Mouse (Mus musculus) spleen, adult 12 weeks (tissue): ENCODE data around the gene Il2rb.

Experiments used
- DNase-seq: peaks from one replicate; pipeline ENCODE4 v3.0.0; 2022; ENCODE audit warnings: low spot score

Gene Il2rb

DNA sequence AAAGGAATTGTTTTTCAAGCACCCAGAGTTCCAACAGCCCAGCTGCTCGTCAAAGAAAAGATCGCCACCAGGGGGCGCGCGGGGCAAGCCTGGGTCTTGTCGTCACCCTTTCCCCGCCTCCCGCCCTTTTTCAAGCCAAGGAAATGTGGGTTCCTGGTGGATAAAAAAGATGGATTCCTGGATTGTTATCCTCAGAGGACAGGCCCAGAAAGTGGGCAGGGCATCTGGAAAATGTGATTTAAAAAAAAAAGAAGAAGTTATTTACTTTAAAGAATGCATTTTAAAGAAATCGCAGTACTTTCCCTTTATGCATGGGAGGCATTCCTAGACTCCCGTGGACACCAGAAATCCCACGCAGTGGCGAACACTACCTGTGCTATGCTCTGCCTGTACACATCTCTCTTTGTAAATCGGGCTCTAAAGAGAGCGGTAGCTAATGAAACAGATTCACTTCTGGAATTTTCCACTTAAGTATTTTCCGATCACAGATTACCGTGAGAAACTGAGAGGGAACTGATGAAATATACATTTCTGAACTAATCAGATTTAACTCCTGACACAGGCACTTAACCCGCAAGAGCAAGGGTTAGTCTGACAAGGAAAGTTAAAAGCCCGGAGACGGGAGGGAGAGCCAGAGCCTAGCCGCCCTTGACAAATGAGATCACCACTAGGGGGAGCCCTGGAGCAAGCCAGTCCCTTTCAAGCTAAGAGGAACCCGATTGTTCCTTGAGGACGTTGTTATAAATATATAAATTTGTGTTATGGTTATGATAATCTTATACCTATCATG lies 47.1 kb downstream of the Il2rb start:
- DNase-seq = peak; percentile 85

DNA sequence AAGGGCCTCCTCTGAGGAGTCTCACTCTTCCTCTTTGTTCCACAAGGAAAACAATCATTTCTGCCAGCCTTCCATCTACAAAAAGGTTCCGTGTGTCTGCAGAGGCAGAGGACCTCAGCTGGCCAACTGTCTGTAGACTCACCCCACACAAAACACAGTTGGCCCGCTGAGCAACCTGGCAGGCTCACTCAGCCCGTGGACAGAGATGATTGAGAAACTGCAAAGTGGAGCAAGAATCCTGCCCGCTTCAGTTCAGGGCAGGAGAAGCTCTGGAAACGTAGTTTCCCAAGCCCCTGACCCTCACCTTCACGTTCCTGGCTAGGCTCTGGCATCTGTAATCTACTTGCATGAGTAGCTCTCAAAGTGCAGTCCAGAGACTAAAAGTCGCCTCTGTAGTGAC lies 48.0 kb downstream of the Il2rb start:
- no peak for DNase-seq

DNA sequence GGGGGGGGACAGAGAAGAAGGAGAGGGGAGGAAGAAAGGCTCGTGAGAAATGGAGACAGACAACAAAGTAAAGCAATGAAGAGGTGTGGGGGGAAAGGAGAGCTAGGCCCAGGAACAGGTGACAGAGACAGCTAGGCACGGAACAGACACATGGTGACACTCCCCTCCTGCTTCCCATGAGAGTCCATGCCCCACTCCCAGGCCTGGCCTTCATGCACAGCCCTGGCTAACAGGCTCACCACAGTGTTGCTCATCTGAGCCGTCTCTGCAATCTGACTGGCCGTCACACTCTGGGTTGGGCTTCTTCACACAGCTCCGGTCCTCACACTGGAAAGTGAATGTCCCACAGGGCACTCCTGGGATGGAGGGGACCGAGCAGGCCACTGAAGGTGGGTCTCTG lies 51.2 kb downstream of the Il2rb start:
- no peak for DNase-seq

GRCm38 (mm10) chr15:78442231-78442630 lies 52.8 kb downstream of the Il2rb start:
- DNase-seq = no peak

DNA sequence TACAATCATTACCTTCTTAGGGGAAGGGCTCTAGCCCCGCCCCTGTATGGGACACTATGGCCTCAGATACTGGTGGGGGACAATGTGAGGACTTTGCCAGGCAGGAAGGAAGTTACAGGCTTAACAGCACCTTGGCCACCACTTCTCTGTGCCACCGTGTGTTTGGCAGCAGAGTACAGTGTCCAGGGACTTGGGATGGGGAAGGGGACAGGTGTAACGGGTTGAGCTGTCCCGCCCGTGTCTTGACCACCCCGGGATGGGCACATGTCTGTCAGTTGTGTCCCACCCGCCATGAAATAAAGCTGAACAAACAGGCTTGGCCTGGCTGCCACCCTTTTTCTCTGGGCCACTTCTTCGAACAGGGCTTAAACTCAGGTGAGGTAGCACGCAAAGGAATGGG lies 56.1 kb downstream of the Il2rb start:
- DNase-seq = no peak

DNA sequence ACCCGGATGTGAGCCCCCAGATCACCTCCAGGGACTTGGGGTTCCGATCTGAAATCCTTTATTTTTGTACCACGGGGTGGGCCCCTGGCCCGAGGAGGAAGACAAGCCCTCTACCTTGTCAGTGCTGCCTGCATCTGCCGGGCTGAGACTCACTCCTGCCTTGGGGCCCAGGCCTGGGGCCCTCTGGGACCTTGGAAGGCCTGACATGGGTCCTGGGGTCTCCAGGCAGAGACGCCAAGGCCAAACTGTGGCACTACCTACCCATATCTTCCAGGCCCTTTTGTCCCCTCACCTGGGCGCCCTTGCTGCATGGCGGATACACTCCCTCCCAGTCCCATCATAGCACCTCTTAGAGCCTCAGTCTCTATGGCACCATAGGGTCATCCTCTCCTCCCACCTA lies 56.6 kb downstream of the Il2rb start:
- no peak for DNase-seq

DNA sequence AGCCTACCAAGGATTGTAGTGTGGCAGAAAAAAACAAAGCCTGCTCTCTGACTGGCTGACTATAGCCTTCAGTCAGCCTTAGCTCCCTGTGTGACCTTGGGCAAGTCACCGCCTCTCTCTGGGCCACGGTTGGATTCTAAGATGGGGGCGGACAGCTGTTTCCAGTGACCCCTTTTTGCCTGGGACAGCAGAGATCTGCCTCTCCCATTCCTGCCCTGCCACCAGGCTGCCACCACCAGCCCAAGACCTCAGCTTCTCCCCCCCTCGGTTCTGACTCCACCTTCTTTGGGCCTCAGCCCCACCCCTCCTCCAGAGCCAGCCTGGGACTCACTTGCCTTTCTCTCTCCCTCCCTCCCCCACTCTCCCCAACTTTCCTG lies 57.1 kb downstream of the Il2rb start:
- no peak for DNase-seq

DNA sequence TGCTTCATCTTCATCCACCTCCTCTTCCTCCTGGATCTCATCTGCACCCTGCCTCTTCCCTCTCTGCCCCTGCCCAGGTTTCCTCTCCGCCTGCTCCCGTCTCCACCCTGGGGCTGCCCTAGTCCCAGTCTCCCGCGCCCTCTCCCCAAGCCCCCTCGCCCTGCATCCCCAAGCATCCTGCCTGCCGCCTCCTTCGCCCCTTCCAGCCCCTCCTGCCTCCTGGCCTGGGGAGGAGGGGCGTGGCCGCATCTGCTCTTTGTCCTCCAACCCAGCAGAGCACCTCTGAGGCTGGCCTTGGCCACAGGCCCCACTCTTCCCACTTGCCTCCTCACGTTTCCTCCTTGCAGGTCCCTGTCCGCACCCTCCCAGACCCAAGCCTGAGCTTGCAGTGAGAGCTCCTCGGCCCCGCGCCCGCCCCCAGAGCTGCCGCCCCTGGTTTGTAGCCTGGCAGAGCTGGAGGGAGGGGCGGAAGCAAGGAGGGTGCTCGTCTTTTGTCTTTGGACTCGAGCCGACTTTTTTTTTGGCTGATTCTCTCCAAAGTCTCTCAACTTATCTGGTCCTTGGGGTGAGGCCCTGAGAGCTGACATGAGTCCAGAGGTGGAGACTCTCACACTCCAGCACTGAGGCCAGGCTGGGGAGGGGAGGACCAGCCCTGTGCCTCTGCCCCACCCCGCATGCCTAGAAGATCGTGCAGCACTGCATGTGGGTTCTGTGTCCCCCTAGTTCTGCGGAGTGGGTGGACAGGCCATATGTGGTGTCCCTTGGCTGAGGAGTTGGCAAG lies 57.6 kb downstream of the Il2rb start:
- no peak for DNase-seq

DNA sequence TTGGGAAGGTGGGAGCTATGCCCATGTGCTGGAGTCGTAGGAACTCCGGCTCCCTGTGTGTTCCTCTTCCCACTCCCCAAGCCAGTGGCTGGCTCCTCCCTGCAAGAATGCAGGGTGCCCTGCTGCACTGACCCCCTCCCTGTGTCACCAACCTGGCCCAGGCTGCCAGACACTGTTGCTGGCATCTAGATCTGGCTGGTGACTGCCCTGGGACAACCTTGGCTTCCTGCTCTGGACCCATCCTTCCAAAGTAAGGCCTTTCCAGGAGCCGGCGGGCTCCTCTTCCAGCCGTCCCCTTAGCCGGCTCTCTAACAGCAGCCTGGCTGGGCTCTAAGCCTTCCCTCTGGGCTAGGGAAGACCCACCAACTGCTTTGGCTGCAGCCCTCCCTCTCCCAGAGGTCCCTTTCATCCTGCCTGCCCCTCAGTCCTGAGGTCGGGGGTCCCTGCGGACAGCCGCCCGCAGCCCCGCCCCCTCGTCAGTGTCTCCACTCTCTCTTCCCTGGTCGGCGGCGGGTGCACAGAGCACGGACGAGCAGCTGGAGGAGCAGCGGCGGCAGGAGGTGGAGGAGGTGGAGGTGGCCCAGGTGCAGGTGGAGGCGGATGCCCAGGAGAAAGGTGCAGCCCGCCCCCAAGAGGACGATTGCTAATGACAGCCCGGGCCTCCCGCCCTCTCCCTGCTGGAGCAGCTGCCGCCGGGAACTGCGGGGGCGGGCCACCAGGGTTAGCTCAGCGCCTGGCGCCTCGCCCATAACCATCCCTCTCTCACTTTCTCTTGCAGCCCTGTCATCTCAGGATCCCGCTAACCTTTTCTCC lies 58.5 kb downstream of the Il2rb start:
- no peak for DNase-seq

DNA sequence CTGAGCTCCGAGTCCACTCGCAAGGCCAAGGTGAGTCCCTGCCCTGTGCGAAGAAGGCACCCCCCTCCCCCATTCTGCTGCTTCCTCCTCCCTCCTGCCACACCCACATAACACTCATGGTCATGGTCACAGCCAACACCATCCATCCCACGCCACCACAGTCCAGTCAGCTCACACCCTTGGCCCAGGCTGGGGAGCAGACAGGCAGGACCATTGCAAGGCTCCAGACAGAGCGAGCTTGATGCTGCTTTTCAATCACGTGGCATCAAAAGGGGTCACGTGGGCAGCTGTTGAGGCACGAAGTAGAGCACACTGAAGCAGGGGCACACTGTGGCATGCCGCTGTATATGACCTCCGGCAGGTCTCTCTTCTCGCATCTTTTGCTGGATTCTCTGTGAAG lies 59.4 kb downstream of the Il2rb start:
- DNase-seq = no peak

- no peak for DNase-seq
Measured at GRCm38 (mm10) chr15:78434896-78435520, 60.1 kb downstream of the Il2rb start.

DNA sequence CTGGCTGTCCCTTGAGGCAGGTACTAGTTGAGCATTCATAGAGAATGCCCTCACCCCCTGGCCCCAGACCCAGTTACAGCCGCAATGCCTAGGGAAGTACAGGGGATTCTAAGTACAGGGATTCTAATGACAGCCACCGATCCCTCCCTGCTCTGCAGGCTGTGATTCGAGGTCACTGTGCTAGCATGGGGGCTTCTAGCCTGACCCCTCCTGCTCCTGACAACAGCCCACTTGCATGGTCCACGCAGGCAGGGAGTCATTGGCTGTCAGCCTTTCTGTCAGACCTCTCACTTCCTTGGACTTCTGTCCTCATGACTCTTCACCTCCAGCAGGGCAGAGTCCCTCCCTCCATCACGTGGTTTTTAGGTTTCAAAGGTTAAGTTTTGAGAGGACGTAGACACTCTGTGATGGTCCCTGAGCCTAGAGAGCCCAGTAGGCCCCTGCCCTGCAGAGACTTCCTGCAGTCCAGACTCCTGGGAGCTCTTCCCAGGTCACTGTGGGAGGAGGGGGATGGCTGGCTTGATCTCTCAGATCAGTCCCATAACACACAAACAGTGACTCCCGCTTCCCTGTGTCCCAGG lies 63.4 kb downstream of the Il2rb start:
- DNase-seq = no peak

DNA sequence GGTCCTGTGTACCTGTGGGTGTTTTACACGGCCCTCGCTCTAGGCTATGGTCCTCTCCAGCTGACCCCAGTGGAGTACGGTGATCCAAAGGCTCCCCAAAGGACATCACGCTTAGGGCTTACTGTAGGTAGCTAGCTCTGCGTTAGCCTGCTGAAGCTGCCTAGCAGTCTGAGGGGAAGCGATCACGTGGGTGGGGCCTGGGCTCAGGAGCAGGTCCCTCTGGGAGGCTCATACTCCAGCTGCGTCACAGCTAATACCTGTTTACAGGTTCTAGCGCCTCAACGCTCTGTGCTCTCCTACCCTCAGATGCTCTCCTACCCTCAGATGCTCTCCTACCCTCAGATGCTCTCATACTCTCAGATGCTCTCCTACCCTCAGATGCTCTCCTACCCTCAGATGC lies 64.2 kb downstream of the Il2rb start:
- DNase-seq = no peak

- no peak for DNase-seq
Measured at GRCm38 (mm10) chr15:78429871-78430622, 65.0 kb downstream of the Il2rb start.
